Mouse (Mus musculus): ENCODE results near the gene Antxr1. TPM values are rescaled to one million over a fixed set of nuclear protein-coding genes. Genes with fewer than 3 reads are reported as not detected.

The Antxr1 gene
- polyA plus RNA-seq, 1 experiment from 2014 or later = 2.7 TPM

DNA sequence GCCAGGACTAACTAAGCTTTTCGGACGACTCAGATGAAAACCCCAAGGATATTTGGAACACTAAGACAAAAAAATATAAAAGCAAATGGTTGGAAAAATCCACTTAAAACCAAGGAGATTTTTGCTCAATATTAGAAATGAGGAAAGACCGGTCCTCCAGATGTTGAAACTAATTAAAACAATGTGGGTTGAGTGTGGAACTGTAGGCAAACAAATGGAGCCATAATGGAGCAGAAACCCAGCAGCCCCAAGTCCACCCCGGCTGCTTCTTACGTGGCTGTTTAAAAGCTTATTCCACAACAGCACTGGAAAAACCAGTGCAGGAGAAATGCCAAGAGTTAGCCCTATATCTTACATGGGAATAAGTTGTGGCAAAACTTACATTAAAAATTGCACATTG lies 32.9 kb downstream of the Antxr1 start:
- H3K27me3 ChIP-seq (ENCODE audit: control insufficient read depth, insufficient read depth, low read depth, low read length) = no peaks in the 10 kb centered on the region
- 61% methylated on average over 5 of the region's 5 CpGs for WGBS
- ATAC-seq = no peak
- H3K9ac ChIP-seq (ENCODE audit: low read depth, low read length) = no peak overlapping the region
- H3K9me3 ChIP-seq (replicated peaks; ENCODE audit: control insufficient read depth, low read length, poor library complexity, severe bottlenecking) = no peaks in the 10 kb centered on the region
- no peak overlapping the region for H3K27ac ChIP-seq (ENCODE audit: low read length)
- H3K36me3 ChIP-seq (ENCODE audit: control insufficient read depth, insufficient read depth, low read length) = no peaks in the 10 kb centered on the region
- no peak overlapping the region for H3K4me2 ChIP-seq (ENCODE audit: low read length)
- 0 out of 2 replicates have a peak, but pooled peaks cover 2% of the 10 kb centered on the region for H3K4me1 ChIP-seq (ENCODE audit: control insufficient read depth, insufficient read depth, low read length)
- no peak overlapping the region for H3K4me3 ChIP-seq (ENCODE audit: low read depth, low read length)

DNA sequence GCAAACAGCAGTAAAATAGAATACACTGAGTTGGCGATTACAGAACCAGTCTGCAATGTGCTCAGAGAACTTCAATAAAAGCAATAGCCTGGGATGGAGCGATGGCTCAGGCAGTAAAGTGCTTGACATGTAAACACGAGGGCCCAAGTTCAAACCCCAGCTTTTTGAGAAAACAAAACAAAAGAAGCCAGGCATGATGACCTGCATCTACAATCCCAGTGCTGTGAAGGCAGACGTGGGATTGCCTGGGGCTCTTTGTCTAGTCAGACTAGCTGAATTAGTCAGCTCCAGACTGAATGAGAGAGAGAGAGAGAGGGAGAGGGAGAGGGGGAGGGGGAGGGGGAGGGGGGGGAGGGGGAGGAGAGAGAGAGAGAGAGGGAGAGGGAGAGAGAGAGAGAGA lies 33.6 kb downstream of the Antxr1 start:
- no peak overlapping the region for H3K4me2 ChIP-seq (ENCODE audit: low read length)
- 40% methylated on average over 4 of the region's 4 CpGs for WGBS

GRCm38 (mm10) chr6:87294904-87295303 lies 40.7 kb downstream of the Antxr1 start:
- no peaks in the 10 kb centered on the region for H3K4me1 ChIP-seq (ENCODE audit: control insufficient read depth, insufficient read depth, low read length)
- H3K4me2 ChIP-seq (ENCODE audit: low read length) = no peak overlapping the region
- peaks cover 9% of the 10 kb centered on the region; the same call in 1 of the 2 replicates for H3K9me3 ChIP-seq (replicated peaks; ENCODE audit: control insufficient read depth, low read length, poor library complexity, severe bottlenecking)
- 95% methylated on average over 3 of the region's 3 CpGs for WGBS
- no peak overlapping the region for H3K4me3 ChIP-seq (ENCODE audit: low read depth, low read length)
- no peaks in the 10 kb centered on the region for H3K36me3 ChIP-seq (ENCODE audit: control insufficient read depth, insufficient read depth, low read length)
- no peaks in the 10 kb centered on the region for H3K27me3 ChIP-seq (ENCODE audit: control insufficient read depth, insufficient read depth, low read depth, low read length)
- ATAC-seq = no peak
- no peak overlapping the region for H3K9ac ChIP-seq (ENCODE audit: low read depth, low read length)
- H3K27ac ChIP-seq (ENCODE audit: low read length) = no peak overlapping the region

More for the DNA sequence above, 33.6 kb downstream of the Antxr1 start:
- Histone ChIP-seq H3K4me1 (ENCODE audit: control insufficient read depth, insufficient read depth, low read length) (0 out of 2 replicates have a peak, but pooled peaks cover 2% of the 10 kb centered on the region), H3K9me3 (replicated peaks; ENCODE audit: control insufficient read depth, low read length, poor library complexity, severe bottlenecking) (no peaks in the 10 kb centered on the region), H3K4me3 (ENCODE audit: low read depth, low read length) (no peak overlapping the region), H3K27ac (ENCODE audit: low read length) (no peak overlapping the region), H3K9ac (ENCODE audit: low read depth, low read length) (no peak overlapping the region), H3K27me3 (ENCODE audit: control insufficient read depth, insufficient read depth, low read depth, low read length) (no peaks in the 10 kb centered on the region), H3K36me3 (ENCODE audit: control insufficient read depth, insufficient read depth, low read length) (no peaks in the 10 kb centered on the region)
- ATAC-seq = no peak

- Histone ChIP-seq H3K4me2 (ENCODE audit: low read length) (no peak overlapping the region), H3K27ac (ENCODE audit: low read length) (no peak overlapping the region), H3K4me3 (ENCODE audit: low read depth, low read length) (no peak overlapping the region), H3K36me3 (ENCODE audit: control insufficient read depth, insufficient read depth, low read length) (no peaks in the 10 kb centered on the region), H3K9ac (ENCODE audit: low read depth, low read length) (no peak overlapping the region), H3K9me3 (replicated peaks; ENCODE audit: control insufficient read depth, low read length, poor library complexity, severe bottlenecking) (peaks cover 9% of the 10 kb centered on the region; the same call in 1 of the 2 replicates), H3K4me1 (ENCODE audit: control insufficient read depth, insufficient read depth, low read length) (no peaks in the 10 kb centered on the region), H3K27me3 (ENCODE audit: control insufficient read depth, insufficient read depth, low read depth, low read length) (no peaks in the 10 kb centered on the region)
- no peak for ATAC-seq
- 90% methylated on average over 18 of the region's 18 CpGs for WGBS
These were observed 42.4 kb downstream of the Antxr1 start for GRCm38 (mm10) chr6:87292911-87293851.

DNA sequence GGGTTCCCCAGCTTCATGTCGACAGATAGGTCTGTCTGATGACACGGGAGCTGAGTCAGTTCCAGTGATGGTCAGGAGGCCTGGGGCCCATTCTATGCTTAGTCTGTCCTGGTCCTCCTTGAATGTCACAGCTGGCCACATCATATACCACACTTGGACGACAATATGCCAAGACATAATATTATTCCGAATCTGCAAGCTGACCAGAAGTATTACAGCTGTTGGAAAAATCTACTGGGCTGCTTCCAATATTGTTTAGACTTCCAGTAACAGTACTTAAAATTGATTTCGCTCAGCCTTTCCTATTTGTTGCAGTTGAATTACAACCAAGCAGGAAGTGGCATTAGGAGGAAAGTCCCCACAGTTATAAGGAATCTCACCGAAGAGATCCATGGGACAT lies 48.4 kb downstream of the Antxr1 start:
- Histone ChIP-seq H3K4me3 (ENCODE audit: low read depth, low read length) (no peak overlapping the region), H3K4me1 (ENCODE audit: control insufficient read depth, insufficient read depth, low read length) (no peaks in the 10 kb centered on the region), H3K4me2 (ENCODE audit: low read length) (no peak overlapping the region), H3K9ac (ENCODE audit: low read depth, low read length) (no peak overlapping the region), H3K27ac (ENCODE audit: low read length) (no peak overlapping the region), H3K9me3 (replicated peaks; ENCODE audit: control insufficient read depth, low read length, poor library complexity, severe bottlenecking) (peaks cover 9% of the 10 kb centered on the region; the same call in 1 of the 2 replicates), H3K27me3 (ENCODE audit: control insufficient read depth, insufficient read depth, low read depth, low read length) (no peaks in the 10 kb centered on the region), H3K36me3 (ENCODE audit: control insufficient read depth, insufficient read depth, low read length) (no peaks in the 10 kb centered on the region)
- WGBS = 93% methylated on average over 6 of the region's 6 CpGs
- ATAC-seq = no peak

DNA sequence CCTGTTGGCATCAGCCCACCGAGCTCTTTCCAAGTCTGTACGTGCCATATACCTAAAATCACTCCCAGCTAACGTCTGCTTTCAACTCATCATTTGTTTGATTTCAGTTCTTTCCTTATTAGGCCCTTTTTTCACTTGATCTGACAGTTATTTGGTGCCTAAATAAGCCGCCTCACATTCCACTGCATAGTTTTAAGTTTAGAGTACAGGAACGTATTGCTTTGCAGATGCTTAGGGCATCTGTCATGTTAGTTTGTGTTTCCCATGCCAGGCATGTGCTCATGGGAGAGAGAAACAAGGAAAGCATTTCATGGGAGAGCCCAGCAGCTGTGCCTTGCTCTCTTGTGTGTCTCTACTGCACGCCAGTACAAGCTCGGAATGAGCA lies 50.3 kb downstream of the Antxr1 start:
- Histone ChIP-seq H3K9ac (ENCODE audit: low read depth, low read length) (no peak overlapping the region), H3K9me3 (replicated peaks; ENCODE audit: control insufficient read depth, low read length, poor library complexity, severe bottlenecking) (no peaks in the 10 kb centered on the region), H3K4me3 (ENCODE audit: low read depth, low read length) (no peak overlapping the region), H3K27ac (ENCODE audit: low read length) (no peak overlapping the region), H3K4me2 (ENCODE audit: low read length) (no peak overlapping the region), H3K27me3 (ENCODE audit: control insufficient read depth, insufficient read depth, low read depth, low read length) (no peaks in the 10 kb centered on the region), H3K36me3 (ENCODE audit: control insufficient read depth, insufficient read depth, low read length) (no peaks in the 10 kb centered on the region), H3K4me1 (ENCODE audit: control insufficient read depth, insufficient read depth, low read length) (no peaks in the 10 kb centered on the region)
- WGBS = 88% methylated on average over 7 of the region's 7 CpGs
- ATAC-seq = no peak

DNA sequence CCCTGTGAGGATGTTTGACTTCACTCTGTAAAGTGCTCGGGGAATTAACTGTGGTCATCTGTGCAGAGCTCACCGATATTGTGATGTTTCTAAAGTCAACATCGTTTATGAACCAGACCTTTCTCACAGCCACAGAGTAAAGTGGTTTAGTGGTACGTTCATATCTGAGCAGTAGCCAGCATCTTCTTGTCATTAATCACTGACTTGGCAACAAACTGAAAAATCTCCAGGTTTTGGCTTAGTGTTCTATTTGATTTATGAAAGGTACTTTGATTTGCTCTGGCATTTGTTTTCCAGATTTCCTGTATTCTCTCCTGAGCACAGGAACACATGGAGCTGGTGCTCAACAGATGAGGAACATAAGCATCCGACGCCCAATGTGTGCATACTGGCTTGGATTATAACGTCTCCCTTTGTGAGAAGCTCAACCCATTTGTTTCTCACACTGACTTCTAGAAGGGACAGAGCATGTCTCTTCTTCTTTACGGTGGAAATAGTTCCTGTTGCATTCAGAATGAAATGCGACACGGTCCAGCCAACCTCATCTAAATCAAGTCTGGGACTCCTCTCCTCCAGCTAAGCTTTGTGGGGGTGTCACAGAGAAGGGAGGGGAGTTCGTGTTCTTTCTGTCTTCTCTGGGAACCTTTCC lies 50.8 kb downstream of the Antxr1 start:
- Histone ChIP-seq H3K9me3 (replicated peaks; ENCODE audit: control insufficient read depth, low read length, poor library complexity, severe bottlenecking) (no peaks in the 10 kb centered on the region), H3K27me3 (ENCODE audit: control insufficient read depth, insufficient read depth, low read depth, low read length) (no peaks in the 10 kb centered on the region), H3K4me2 (ENCODE audit: low read length) (no peak overlapping the region), H3K4me1 (ENCODE audit: control insufficient read depth, insufficient read depth, low read length) (no peaks in the 10 kb centered on the region), H3K9ac (ENCODE audit: low read depth, low read length) (no peak overlapping the region), H3K36me3 (ENCODE audit: control insufficient read depth, insufficient read depth, low read length) (no peaks in the 10 kb centered on the region), H3K27ac (ENCODE audit: low read length) (no peak overlapping the region), H3K4me3 (ENCODE audit: low read depth, low read length) (no peak overlapping the region)
- no peak for ATAC-seq
- 88% methylated on average over 11 of the region's 11 CpGs for WGBS

DNA sequence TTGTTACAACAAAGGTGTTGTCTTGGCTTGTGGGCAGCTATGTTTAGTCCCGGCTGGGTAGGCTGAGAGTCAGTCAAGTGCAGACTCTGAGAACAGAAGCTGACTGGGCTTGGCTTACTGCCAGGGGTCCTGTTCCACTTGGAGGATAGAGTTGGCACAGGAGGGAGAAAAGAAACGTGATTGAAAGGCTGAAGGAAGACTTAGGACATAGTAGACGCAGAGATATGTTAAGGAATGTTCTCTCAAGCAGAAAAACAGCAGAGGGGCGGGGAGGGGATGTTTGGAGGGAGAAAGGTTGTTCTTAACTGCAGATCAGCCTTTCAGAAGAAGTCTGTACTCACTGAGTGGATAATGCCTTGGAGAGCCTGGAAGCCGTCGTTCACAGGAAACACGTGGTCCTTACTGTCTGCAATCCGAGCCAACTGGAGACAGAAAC lies 53.3 kb downstream of the Antxr1 start:
- no peak overlapping the region for H3K9ac ChIP-seq (ENCODE audit: low read depth, low read length)
- no peak overlapping the region for H3K4me3 ChIP-seq (ENCODE audit: low read depth, low read length)
- H3K4me2 ChIP-seq (ENCODE audit: low read length) = no peak overlapping the region
- no peaks in the 10 kb centered on the region for H3K27me3 ChIP-seq (ENCODE audit: control insufficient read depth, insufficient read depth, low read depth, low read length)
- no peaks in the 10 kb centered on the region for H3K9me3 ChIP-seq (replicated peaks; ENCODE audit: control insufficient read depth, low read length, poor library complexity, severe bottlenecking)
- 56% methylated on average over 8 of the region's 8 CpGs for WGBS
- H3K4me1 ChIP-seq (ENCODE audit: control insufficient read depth, insufficient read depth, low read length) = no peaks in the 10 kb centered on the region; the same call in 1 of the 2 replicates
- no peak for ATAC-seq
- H3K27ac ChIP-seq (ENCODE audit: low read length) = no peak overlapping the region
- H3K36me3 ChIP-seq (ENCODE audit: control insufficient read depth, insufficient read depth, low read length) = no peaks in the 10 kb centered on the region

GRCm38 (mm10) chr6:87281771-87282170 lies 53.9 kb downstream of the Antxr1 start:
- WGBS = 89% methylated on average over 4 of the region's 4 CpGs
- no peaks in the 10 kb centered on the region for H3K9me3 ChIP-seq (replicated peaks; ENCODE audit: control insufficient read depth, low read length, poor library complexity, severe bottlenecking)
- no peaks in the 10 kb centered on the region for H3K36me3 ChIP-seq (ENCODE audit: control insufficient read depth, insufficient read depth, low read length)
- no peak overlapping the region for H3K4me3 ChIP-seq (ENCODE audit: low read depth, low read length)
- H3K4me2 ChIP-seq (ENCODE audit: low read length) = no peak overlapping the region
- no peaks in the 10 kb centered on the region for H3K27me3 ChIP-seq (ENCODE audit: control insufficient read depth, insufficient read depth, low read depth, low read length)
- H3K27ac ChIP-seq (ENCODE audit: low read length) = no peak overlapping the region
- no peak overlapping the region for H3K9ac ChIP-seq (ENCODE audit: low read depth, low read length)
- no peak for ATAC-seq
- H3K4me1 ChIP-seq (ENCODE audit: control insufficient read depth, insufficient read depth, low read length) = no peaks in the 10 kb centered on the region; the same call in 1 of the 2 replicates
